Mouse (Mus musculus) C2C12 (cell line): ENCODE results near the gene Prn.

Experiments used
- CEBPB ChIP-seq: IDR thresholded peaks from one replicate; pipeline ENCODE4 v1.6.1; 2011; ENCODE audit warnings: low read depth, mild to moderate bottlenecking, control low read depth, moderate library complexity
- CTCF ChIP-seq: IDR thresholded peaks from one replicate; pipeline ENCODE4 v1.5.1; 2011; ENCODE audit not compliant: control insufficient read depth, insufficient read depth, insufficient read length
- USF1 ChIP-seq: IDR thresholded peaks from one replicate; pipeline ENCODE4 v1.6.1; 2011; ENCODE audit warnings: low read depth, mild to moderate bottlenecking, control low read depth, moderate library complexity

GRCm38 (mm10) chr2:131881766-131882165 is 28.0 kb upstream of the Prn start:
- TF ChIP-seq CTCF = no peak
- TF ChIP-seq USF1 = no peak
- no peak for TF ChIP-seq CEBPB
